ENCODE assay signal across 23 mouse cellular contexts in the genomic region with DNA sequence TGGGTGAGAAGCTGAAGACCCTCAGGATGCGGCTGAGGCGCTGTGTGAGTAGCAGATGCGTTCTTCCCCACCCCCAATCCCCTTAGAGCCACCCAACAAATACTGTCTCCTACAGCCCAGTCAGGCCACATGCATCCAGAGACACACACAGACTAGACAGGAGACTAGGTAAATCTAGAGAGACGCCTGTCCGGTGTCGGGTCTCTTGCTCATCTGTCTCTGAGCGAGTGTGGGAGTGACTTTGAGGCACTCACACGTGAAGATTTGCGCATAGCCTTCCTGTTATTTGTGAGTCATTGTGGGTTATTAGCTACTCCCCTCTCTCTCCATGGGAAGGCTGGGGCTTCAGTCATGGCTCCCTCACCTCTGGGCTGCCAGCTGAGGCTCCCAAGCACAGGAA. TPM values are rescaled to one million over a fixed set of nuclear protein-coding genes. Genes with fewer than 3 reads are reported as not detected.
DNase-seq lines count a peak whose midpoint lies in the region; ATAC-seq and TF ChIP-seq lines count a peak whose summit lies in the region.
"Had no signal": no experiment of that assay in that cellular context is flagged by ENCODE, and none has a peak within 500 bp of the region (broad histone marks: within the 10 kb centered on the region; RNA-seq: fewer than 3 reads in every experiment).

No protein-coding gene starts in this region.

- peaks cover 3% of the 10 kb centered on the region for H3K27me3 ChIP-seq in Patski
- H3K27me3 ChIP-seq: embryonic facial prominence, embryonic 12.5 days; lung, embryonic 15.5 days had no signal

- peak; percentile 19 for DNase-seq in retina, postnatal 1 day
- DNase-seq in retina, embryonic 14.5 days (ENCODE audit: low spot score): no peak
- peak; percentile 50 for DNase-seq in Patski (ENCODE audit: low read depth, low spot score)
- DNase-seq in left cerebral cortex, postnatal 14 days (ENCODE audit: low spot score in 2 of 2): no peak
- no peak for DNase-seq in urinary bladder, postnatal 4 days (ENCODE audit: low spot score in 2 of 2)
- DNase-seq: adrenal gland, adult 8-10 months; cerebellum, postnatal 10 days; gastrocnemius, postnatal 25 days; kidney, adult 2 months; midbrain, embryonic 14.5 days; thymus, postnatal 4 days had no signal

- ATAC-seq in Patski: peak; percentile 86
- ATAC-seq in inflammation-experienced regulatory T-cells, adult 6 months: peak; percentile 57
- ATAC-seq in monocyte, adult 5-6 weeks (replicated peaks; ENCODE audit: insufficient number of reproducible peaks, low FRiP score, low TSS enrichment, poor library complexity, severe bottlenecking): no peak; the same call in 1 of the 2 replicates
- ATAC-seq: forebrain, embryonic 14.5 days; hindbrain, embryonic 16.5 days had no signal

- intact Hi-C loops in left cerebral cortex, postnatal 14 days (cut with DNase I): no loop called here

- CTCF ChIA-PET in Patski (lab: Charles Lee): interaction anchor here (1.5 kb wide), 1 partner anchor 9 kb away, joined by 6 read pairs; no protein-coding TSS in a partner anchor

- POLR2A ChIA-PET in Patski (lab: Charles Lee): no interaction called here

- no peak for TF ChIP-seq CTCF in Patski (IDR thresholded peaks at IDR 0.05)

- in situ Hi-C loops in Patski (cut with MboI; ENCODE audit: low pct_unique_long_range_greater_than_20kb): no loop called here

RNA-seq across cellular contexts. Expression of gene Il10, which starts 1.8 kb away (rescaled TPM):
- 0.04 TPM for polyA plus RNA-seq in Patski (2021)
- polyA plus RNA-seq in inflammation-experienced regulatory T-cells, adult 6 months (2017; shearing (Covaris generic)): 10 to 100 TPM in 1 of 3 experiments, 1 to 10 TPM in 2; 7.5 to 13.6 (median 8.0) TPM
- total RNA-seq in left cerebral cortex, postnatal 14 days (2021): not detected
- total RNA-seq in monocyte, adult 5-6 weeks (2017): 0.49 to 1.5 TPM in 2 of 3 replicates, not detected in the other
- total RNA-seq: gastrocnemius, postnatal 25 days; heart, adult 8-10 months; layer of hippocampus, adult 18-20 months; layer of hippocampus, postnatal 25 days; left cerebral cortex, postnatal 25 days had no signal
- polyA plus RNA-seq: embryonic facial prominence, embryonic 12.5 days; erythroblast, embryonic 14.5 days; forebrain, embryonic 14.5 days; hindbrain, embryonic 16.5 days; kidney, adult 2 months; midbrain, embryonic 14.5 days; small intestine, adult 2 months had no signal

Comparison
In these comparisons a context has a peak if more than half of its experiments do, and no peak if none do; other contexts are left out.
1. DNase-seq: peak in retina, postnatal 1 day (single experiment) and Patski (single experiment); none in retina, embryonic 14.5 days (single experiment), left cerebral cortex, postnatal 14 days (0 of 2) and urinary bladder, postnatal 4 days (0 of 2).